Mouse (Mus musculus) G1E (cell line): ENCODE data around the gene Uroc1. TPM values are rescaled to one million over a fixed set of nuclear protein-coding genes. Genes with fewer than 3 reads are reported as not detected.

ENCODE experiments used
- ATAC-seq: 2 replicates; pipeline ENCODE4 v1.8.0; 2016; ENCODE audit warnings: mild to moderate bottlenecking; ENCODE audit not compliant: insufficient number of reproducible peaks, poor library complexity, low FRiP score, severe bottlenecking; ENCODE audit errors: extremely low read depth
- DNase-seq: peaks from one replicate; pipeline ENCODE4 v3.0.0; 2012; ENCODE audit warnings: low spot score
- H3K27me3 ChIP-seq: 2 replicates; pipeline ENCODE4 v1.6.1; 2012; ENCODE audit warnings: mild to moderate bottlenecking, low read length, inconsistent platforms; ENCODE audit not compliant: insufficient read depth
- H3K36me3 ChIP-seq: replicated peaks from 2 replicates; pipeline ENCODE3; 2012; ENCODE audit warnings: mild to moderate bottlenecking, inconsistent platforms
- H3K4me1 ChIP-seq: 2 replicates; pipeline ENCODE4 v1.6.1; 2012; ENCODE audit warnings: low read depth, low read length, inconsistent platforms, mixed read lengths; ENCODE audit not compliant: insufficient read depth
- H3K4me3 ChIP-seq: 2 replicates; pipeline ENCODE4 v1.5.1; 2012; ENCODE audit warnings: low read depth, mild to moderate bottlenecking, inconsistent platforms, low read length, moderate library complexity, mixed read lengths
- H3K9me3 ChIP-seq: replicated peaks from 2 replicates; pipeline ENCODE4 v1.6.1; 2012; ENCODE audit warnings: inconsistent platforms
- CTCF ChIP-seq: IDR thresholded peaks from 2 replicates; pipeline ENCODE4 v1.5.1; 2012; ENCODE audit warnings: low read depth, low read length, inconsistent platforms, mixed read lengths
- GATA1 ChIP-seq: IDR thresholded peaks from 2 replicates; pipeline ENCODE4 v1.6.1; 2012; ENCODE audit warnings: borderline replicate concordance, low read length, inconsistent platforms, mixed read lengths
- GATA2 ChIP-seq: IDR thresholded peaks from 2 replicates; pipeline ENCODE4 v1.6.1; 2012; ENCODE audit warnings: low read depth, low read length, inconsistent platforms, borderline replicate concordance
- POLR2AphosphoS5 ChIP-seq: IDR thresholded peaks from 2 replicates; pipeline ENCODE4 v1.6.1; 2012; ENCODE audit warnings: low read depth, low read length, inconsistent platforms; ENCODE audit not compliant: insufficient replicate concordance
- TAL1 ChIP-seq: conservative IDR thresholded peaks from 2 replicates; pipeline ENCODE4 v1.6.1; 2012; ENCODE audit warnings: low read depth, low read length, inconsistent platforms, mixed read lengths
- polyA plus RNA-seq: library from polyadenylated mRNA; stranded (reverse); fragments of >175 nt; gene quantifications from 2 replicates; pipeline ENCODE4 v1.2.3, GENCODE M21; 2012
- total RNA-seq, 2 experiments: library from RNA; stranded (forward) in 1 of 2; stranded (reverse) in 1 of 2; fragments of 200-1000 nt in 1 of 2; fragments of >200 nt in 1 of 2; fragmentation: Nextera tagmentation in 1 of 2; gene quantifications; 2 replicates each; pipeline ENCODE4 v1.2.3; 2014 to 2017

Uroc1 gene
- total and polyA plus RNA-seq, 3 experiments = not detected

GRCm38 (mm10) chr6:90347183-90347582 is 14.1 kb downstream of the Uroc1 start:
- H3K36me3 ChIP-seq = no peaks in the 10 kb centered on the region
- TF ChIP-seq GATA1 = no peak
- no peaks in the 10 kb centered on the region for H3K4me1 ChIP-seq
- no peak for DNase-seq
- H3K4me3 ChIP-seq = no peak overlapping the region
- no peak for ATAC-seq
- peaks cover 47% of the 10 kb centered on the region for H3K27me3 ChIP-seq
- no peaks in the 10 kb centered on the region for H3K9me3 ChIP-seq

- Histone ChIP-seq H3K27me3 (peaks cover 50% of the 10 kb centered on the region), H3K4me1 (no peaks in the 10 kb centered on the region), H3K36me3 (no peaks in the 10 kb centered on the region), H3K9me3 (no peaks in the 10 kb centered on the region), H3K4me3 (no peak overlapping the region)
- ATAC-seq (no peak), DNase-seq (no peak)
- TF ChIP-seq GATA2 = no peak
- no peak for TF ChIP-seq GATA1
- TF ChIP-seq TAL1 = no peak
- no peak for TF ChIP-seq POLR2AphosphoS5
- no peak for TF ChIP-seq CTCF
Observed at GRCm38 (mm10) chr6:90348500-90348899, 15.4 kb downstream of the Uroc1 start.

GRCm38 (mm10) chr6:90350011-90350410 is 16.9 kb downstream of the Uroc1 start:
- ATAC-seq (no peak), DNase-seq (no peak)
- TF ChIP-seq POLR2AphosphoS5 = no peak
- TF ChIP-seq CTCF = no peak
- TF ChIP-seq GATA2 = no peak
- TF ChIP-seq GATA1 = no peak
- TF ChIP-seq TAL1 = no peak
- Histone ChIP-seq H3K27me3 (peaks cover 49% of the 10 kb centered on the region), H3K36me3 (no peaks in the 10 kb centered on the region), H3K9me3 (no peaks in the 10 kb centered on the region), H3K4me1 (no peaks in the 10 kb centered on the region), H3K4me3 (no peak overlapping the region)

- peaks cover 5% of the 10 kb centered on the region; the same call in 1 of the 2 replicates for H3K4me1 ChIP-seq
- no peak for DNase-seq
- H3K36me3 ChIP-seq = no peaks in the 10 kb centered on the region
- ATAC-seq = no peak
- H3K27me3 ChIP-seq = peaks cover 76% of the 10 kb centered on the region
- H3K4me3 ChIP-seq = no peak overlapping the region
- no peaks in the 10 kb centered on the region for H3K9me3 ChIP-seq
- TF ChIP-seq GATA2 (no peak), GATA1 (no peak), TAL1 (no peak)
Observed at GRCm38 (mm10) chr6:90358142-90358541, 25.1 kb downstream of the Uroc1 start.

- ATAC-seq (no peak), DNase-seq (no peak)
- H3K36me3 ChIP-seq = no peaks in the 10 kb centered on the region
- TF ChIP-seq CTCF (no peak), GATA1 (no peak), GATA2 (no peak), POLR2AphosphoS5 (no peak), TAL1 (no peak)
- H3K4me3 ChIP-seq = no peak overlapping the region
- H3K27me3 ChIP-seq = peaks cover 85% of the 10 kb centered on the region
- H3K9me3 ChIP-seq = no peaks in the 10 kb centered on the region
- H3K4me1 ChIP-seq = peaks cover 5% of the 10 kb centered on the region; the same call in 1 of the 2 replicates
Observed at GRCm38 (mm10) chr6:90359445-90359844, 26.4 kb downstream of the Uroc1 start.

GRCm38 (mm10) chr6:90360024-90360781 is 27.1 kb downstream of the Uroc1 start:
- Histone ChIP-seq H3K36me3 (no peaks in the 10 kb centered on the region), H3K9me3 (no peaks in the 10 kb centered on the region), H3K4me3 (no peak overlapping the region), H3K4me1 (peaks cover 5% of the 10 kb centered on the region; the same call in 1 of the 2 replicates), H3K27me3 (peaks cover 80% of the 10 kb centered on the region)
- ATAC-seq (no peak), DNase-seq (no peak)
- TF ChIP-seq GATA2 (no peak), POLR2AphosphoS5 (no peak), CTCF (no peak), GATA1 (no peak), TAL1 (no peak)

GRCm38 (mm10) chr6:90360922-90361614 is 28.0 kb downstream of the Uroc1 start:
- Histone ChIP-seq H3K4me3 (no peak overlapping the region), H3K9me3 (no peaks in the 10 kb centered on the region), H3K27me3 (peaks cover 77% of the 10 kb centered on the region), H3K36me3 (no peaks in the 10 kb centered on the region), H3K4me1 (peaks cover 5% of the 10 kb centered on the region; the same call in 1 of the 2 replicates)
- TF ChIP-seq TAL1 = no peak
- no peak for TF ChIP-seq GATA2
- TF ChIP-seq GATA1 = no peak
- no peak for TF ChIP-seq CTCF
- no peak for TF ChIP-seq POLR2AphosphoS5
- DNase-seq = no peak
- ATAC-seq = no peak
